Mouse (Mus musculus) myocyte (in vitro differentiated cells): Measurements from ENCODE around the gene Serinc2.

ENCODE experiments used
- CEBPB ChIP-seq: IDR thresholded peaks from 2 replicates; pipeline ENCODE4 v1.6.1; 2011; ENCODE audit warnings: mild to moderate bottlenecking, moderate library complexity; ENCODE audit not compliant: poor library complexity, insufficient read depth, severe bottlenecking
- E2F4 ChIP-seq: IDR thresholded peaks from one replicate; pipeline ENCODE4 v1.6.1; 2011; ENCODE audit warnings: mild to moderate bottlenecking, control low read depth, moderate library complexity; ENCODE audit not compliant: insufficient read depth
- MAX ChIP-seq: IDR thresholded peaks from one replicate; pipeline ENCODE4 v1.6.1; 2011; ENCODE audit warnings: low read depth, mild to moderate bottlenecking, control low read depth
- MYOD1 ChIP-seq, 3 experiments: IDR thresholded peaks; one replicate each; pipeline ENCODE4 v1.6.1; 2011; ENCODE audit warnings: control low read depth in 2 of 3, low read depth in 2 of 3, mild to moderate bottlenecking in 2 of 3, moderate library complexity in 1 of 3; ENCODE audit not compliant: insufficient read length in 2 of 3, control insufficient read depth in 1 of 3
- POLR2A ChIP-seq: IDR thresholded peaks from one replicate; pipeline ENCODE4 v1.6.1; 2011; ENCODE audit warnings: low read depth, mild to moderate bottlenecking, control low read depth, moderate library complexity; ENCODE audit not compliant: insufficient read length
- POLR2AphosphoS2 ChIP-seq: IDR thresholded peaks from one replicate; pipeline ENCODE4 v1.6.1; 2011; ENCODE audit warnings: low read depth, control low read depth; ENCODE audit not compliant: insufficient read length
- TCF12 ChIP-seq: IDR thresholded peaks from one replicate; pipeline ENCODE4 v1.6.1; 2011; ENCODE audit warnings: mild to moderate bottlenecking, control low read depth; ENCODE audit not compliant: poor library complexity, insufficient read depth, severe bottlenecking
- TCF3 ChIP-seq: IDR thresholded peaks from one replicate; pipeline ENCODE4 v1.6.1; 2011; ENCODE audit warnings: low read depth, control low read depth; ENCODE audit not compliant: insufficient read length
- USF1 ChIP-seq: IDR thresholded peaks from one replicate; pipeline ENCODE4 v1.6.1; 2011; ENCODE audit warnings: low read depth, mild to moderate bottlenecking, control low read depth, moderate library complexity

DNA sequence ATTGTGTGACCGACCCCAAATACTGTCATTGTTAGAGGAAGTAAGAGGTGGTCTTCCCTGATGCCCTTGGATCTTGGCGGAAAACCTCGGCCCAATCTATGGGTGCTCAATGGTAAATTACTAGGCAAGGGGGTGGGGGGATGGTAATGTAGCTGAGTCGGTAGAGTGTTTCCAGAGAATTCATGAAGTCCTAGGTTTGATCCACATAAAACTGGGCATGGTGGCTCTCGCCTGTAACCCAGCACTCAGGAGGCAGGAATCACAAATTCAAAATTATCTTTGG is 3.2 kb downstream of the Serinc2 start:
- TF ChIP-seq POLR2A (no peak), E2F4 (no peak), MAX (no peak), USF1 (no peak), TCF12 (no peak), POLR2AphosphoS2 (no peak), MYOD1 (IDR thresholded peaks at IDR 0.05; ENCODE audit: control insufficient read depth in 1 of 3, insufficient read length in 2 of 3, low read depth in 2 of 3) (no peak), CEBPB (no peak), TCF3 (no peak)
